Mouse (Mus musculus): Measurements from ENCODE around the gene Wdr35. TPM values are rescaled to one million over a fixed set of nuclear protein-coding genes. Genes with fewer than 3 reads are reported as not detected.
A peak's percentile ranks its signal among the peaks of the same experiment; 100 is the strongest.

Wdr35 gene
- total RNA-seq, 2 experiments from 2014 or later = 14.9 to 16.7 TPM

DNA sequence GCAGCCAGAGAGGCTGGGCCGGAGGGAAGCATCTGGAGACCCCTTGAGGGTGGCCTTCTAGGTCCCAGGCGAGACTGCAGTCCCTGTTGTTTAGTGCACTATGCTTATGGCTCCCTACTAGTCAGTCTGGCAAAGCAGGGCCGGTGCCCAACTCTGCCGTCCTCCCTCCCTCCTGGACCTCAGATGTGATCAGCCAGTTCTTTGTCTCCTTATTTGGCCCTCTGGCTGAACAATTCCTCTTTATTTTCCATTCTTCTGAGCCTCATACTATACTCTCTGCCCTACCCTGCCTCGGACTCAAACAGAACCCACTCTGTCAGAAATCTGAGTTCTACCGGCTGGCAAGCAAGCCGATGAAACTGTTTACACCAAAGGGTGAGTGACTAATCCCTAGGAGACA, 79.7 kb downstream of the Wdr35 start:
- no peak for DNase-seq

DNA sequence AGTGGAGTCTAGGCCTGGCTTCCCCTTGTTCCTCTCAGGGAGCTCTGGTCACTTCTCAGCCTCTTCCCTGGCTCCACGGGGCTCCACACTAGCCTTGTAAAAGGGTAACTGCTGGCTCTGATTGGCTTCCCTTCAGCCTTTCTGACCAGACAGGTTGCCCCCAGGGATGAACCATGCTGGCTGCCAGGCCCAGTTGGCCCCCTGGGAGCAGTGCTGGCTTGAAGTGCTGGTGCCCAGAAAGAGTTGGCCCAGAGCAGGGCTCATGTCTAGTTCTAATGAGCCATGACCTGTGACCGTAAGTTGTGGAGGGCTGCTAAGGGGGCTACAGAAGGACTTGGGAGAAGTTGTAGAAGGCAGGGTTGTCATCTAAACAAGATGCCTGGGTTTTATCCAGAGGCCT, 80.3 kb downstream of the Wdr35 start:
- no peak for DNase-seq

DNA sequence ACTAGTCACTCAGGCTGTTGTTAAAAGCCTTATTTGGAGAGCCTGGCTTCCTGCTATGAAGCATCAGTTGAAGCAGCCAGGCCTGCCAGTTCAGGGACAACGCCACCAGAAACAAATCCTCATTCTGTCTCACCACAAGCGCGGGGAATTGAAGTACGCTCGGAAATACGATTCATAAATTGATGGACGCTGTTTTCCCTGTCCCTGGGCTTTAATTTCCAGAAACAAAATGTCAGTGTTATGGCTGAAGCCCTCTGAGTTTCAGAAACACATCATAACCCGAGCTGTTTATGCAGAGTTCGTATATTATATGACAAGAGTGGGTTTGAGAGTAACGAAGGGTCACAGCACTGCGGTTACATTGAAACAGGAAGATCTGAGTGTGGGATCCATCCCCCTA, 81.6 kb downstream of the Wdr35 start:
- no peak for DNase-seq

DNA sequence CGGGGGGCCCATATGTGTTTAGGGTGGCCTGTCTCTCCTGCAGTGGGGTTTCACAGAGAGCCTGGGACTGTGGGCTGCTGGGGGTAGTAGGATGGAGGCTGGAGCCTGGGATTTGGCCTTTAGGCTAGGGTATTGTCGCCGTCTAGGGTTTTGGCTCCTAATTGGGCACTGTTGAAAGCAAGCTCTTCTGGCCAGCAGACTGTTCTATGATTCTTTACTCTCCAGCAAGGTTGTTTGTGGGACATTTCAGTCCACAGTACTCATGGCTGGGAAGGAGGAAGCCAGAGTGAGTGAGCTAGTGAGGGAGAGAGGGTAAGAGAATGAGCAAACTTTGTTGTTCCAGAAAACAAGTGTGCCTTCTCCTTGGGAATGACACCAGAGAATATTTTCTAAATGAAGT, 85.8 kb downstream of the Wdr35 start:
- DNase-seq = no peak

DNA sequence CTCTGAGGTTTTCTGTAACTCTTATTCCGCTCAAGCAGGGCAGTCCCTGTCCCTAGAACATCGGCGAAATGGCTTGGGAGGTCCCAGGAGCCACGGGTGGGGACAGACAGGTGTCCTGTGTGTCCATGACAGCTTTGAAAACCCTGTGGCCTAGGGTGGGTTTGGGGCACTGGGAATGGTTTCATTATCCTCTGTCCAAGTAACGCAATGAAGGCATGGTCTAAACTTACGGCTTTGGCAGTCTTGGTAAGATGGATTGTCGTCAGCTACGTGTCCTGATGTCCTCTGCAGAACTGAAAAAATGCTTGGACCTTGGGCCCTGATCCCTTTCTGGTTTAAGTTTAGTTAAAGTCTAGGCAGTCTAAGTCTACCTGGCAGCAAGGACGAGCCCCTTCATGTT, 86.3 kb downstream of the Wdr35 start:
- no peak for DNase-seq

DNA sequence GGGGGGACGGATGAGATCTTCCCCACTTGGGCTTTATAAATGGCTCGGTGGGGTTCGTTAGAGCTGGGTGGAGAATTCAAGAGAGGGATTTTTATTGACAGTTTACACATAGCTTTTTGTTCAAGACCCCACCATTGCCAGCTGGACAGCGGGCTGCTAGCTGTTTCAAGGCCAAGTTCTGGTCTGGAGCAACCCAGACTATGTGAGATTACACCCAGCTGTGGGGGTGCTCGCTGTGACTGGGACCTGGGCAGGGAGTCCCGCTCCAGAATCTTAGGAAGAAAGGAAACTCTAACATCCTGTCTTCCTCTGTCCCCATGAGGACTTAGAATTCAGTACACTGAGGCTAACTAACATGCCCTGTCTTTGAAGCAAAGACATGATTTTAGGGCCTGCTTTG, 89.9 kb downstream of the Wdr35 start:
- peak; percentile 40 for DNase-seq

DNA sequence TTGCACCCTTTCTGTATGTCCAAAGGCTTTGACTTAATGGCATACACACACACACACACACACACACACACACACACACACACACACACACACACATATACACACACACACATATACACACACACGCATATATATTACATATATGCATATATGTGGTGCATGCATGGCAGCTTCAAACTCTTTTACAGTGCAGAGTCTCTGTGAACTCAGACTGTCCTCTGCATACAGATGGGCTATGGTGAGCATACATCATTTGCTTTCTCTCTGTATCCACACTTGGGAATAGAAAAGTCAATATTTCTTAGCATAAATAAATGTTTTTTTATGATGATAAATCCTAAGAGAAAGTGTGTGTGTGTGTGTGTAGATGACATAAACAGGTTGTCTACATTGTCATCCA, 97.4 kb downstream of the Wdr35 start:
- DNase-seq = no peak

DNA sequence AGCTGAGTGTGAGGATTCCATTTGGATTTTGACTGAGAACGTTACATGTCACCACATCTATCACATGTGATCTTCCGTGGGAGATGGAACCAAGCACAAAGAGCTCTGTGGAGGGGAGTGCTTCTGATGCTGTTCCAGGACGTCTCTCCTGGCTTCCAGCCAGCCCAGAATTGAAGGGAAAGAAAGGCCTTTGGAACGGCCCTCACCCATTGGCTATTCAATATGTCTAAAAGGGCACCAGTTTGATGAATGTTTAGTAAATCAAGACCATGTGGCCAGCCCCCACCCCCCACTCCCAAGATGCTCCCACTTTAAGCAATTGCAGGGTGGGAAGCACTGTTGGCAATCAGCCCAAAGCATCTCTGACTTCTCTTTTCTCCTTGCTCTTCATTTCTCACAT, 97.8 kb downstream of the Wdr35 start:
- DNase-seq = no peak

DNA sequence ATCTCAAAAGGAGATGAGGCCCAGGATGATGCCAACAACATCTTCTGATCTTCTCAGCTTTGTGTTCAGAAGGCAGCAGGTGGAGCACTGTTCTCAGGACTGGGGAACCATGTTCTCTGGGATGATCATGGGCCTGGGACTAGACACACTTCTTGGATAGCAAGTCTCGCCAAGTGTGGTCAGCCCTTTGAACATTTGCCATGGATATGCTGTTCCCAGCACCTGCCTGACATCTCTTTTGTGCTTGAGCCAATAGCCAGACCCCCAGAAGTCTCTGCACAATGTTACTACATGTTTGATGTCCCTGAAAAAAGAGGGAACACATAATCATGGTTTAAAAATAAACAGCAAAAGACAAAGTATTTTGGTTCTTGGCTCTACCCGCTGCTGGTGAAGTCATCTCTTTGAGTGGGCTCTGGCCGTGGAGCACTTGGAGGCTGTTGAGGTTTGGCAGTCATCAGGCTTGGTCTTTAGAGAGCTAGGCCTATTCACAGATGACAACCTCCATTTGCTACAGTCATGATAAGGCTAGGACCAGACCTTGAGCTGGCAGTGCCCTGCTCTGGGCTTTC, 103.9 kb downstream of the Wdr35 start:
- peak; percentile 54 for DNase-seq

Other genes with a start within 250 kb of the Wdr35 start
- 10 to 100 TPM; 30.2 to 30.8 TPM for gene Sdc1, start 202.6 kb upstream of the Wdr35 start, total RNA-seq (2021)
- gene Laptm4a, start 52.2 kb upstream of the Wdr35 start, total RNA-seq (2021) = 100 to 1,000 TPM; 358 to 362 TPM
- gene Matn3, start 26.0 kb upstream of the Wdr35 start, total RNA-seq (2021) = under 1 TPM in 1 of 2 experiments, not detected in 1; 0.09 TPM
- gene Ttc32, start 56.1 kb downstream of the Wdr35 start, total RNA-seq (2021) = 10 to 100 TPM; 14.9 to 17.9 TPM

Measured in heart, postnatal 4 days (tissue).